Mouse (Mus musculus) brain, embryonic 14.5 days (tissue): ENCODE data around the gene Afap1.

Source experiments
- CTCF ChIP-seq: fragments of 200-500 bp; IDR thresholded peaks from 2 replicates; pipeline ENCODE4 v1.5.1; 2012; ENCODE audit warnings: inconsistent platforms, mild to moderate bottlenecking, moderate library complexity, borderline replicate concordance; ENCODE audit not compliant: insufficient read depth, insufficient read length; ENCODE audit errors: extremely low read depth
- POLR2A ChIP-seq: fragments of 200-500 bp; IDR thresholded peaks from 2 replicates; pipeline ENCODE4 v1.6.1; 2012; ENCODE audit warnings: mild to moderate bottlenecking, inconsistent platforms, borderline replicate concordance; ENCODE audit not compliant: poor library complexity, insufficient read depth, insufficient read length, severe bottlenecking; ENCODE audit errors: extremely low read depth

- TF ChIP-seq POLR2A (no peak), CTCF (no peak)
These were observed 132.0 kb downstream of the Afap1 start for GRCm38 (mm10) chr5:36025076-36025475.
